Mouse (Mus musculus) embryonic facial prominence, embryonic 13.5 days (tissue): ENCODE measurements at regions not wholly inside any gene's neighbourhood (a gene's known extent, or its start where the extent isn't known, plus 50 kb on each side); places are given as distances from the start of the nearest gene placed in this dataset.

Experiments
- ATAC-seq: fragments of 200-750 bp; cut with Nextera tagmentation; 2 replicates; pipeline ENCODE4 v1.8.0; 2017; ENCODE audit warnings: low read depth; ENCODE audit not compliant: insufficient number of reproducible peaks, insufficient read depth, low FRiP score, low TSS enrichment
- H3K27ac ChIP-seq: fragments of 300-500 bp; sonication (generic); 2 replicates; pipeline ENCODE4 v1.5.1; 2015; ENCODE audit warnings: moderate library complexity, mild to moderate bottlenecking, inconsistent platforms
- H3K27me3 ChIP-seq: fragments of 300-500 bp; sonication (generic); 2 replicates; pipeline ENCODE4 v1.6.1; 2015; ENCODE audit warnings: mild to moderate bottlenecking, inconsistent platforms
- H3K36me3 ChIP-seq: fragments of 300-500 bp; sonication (generic); 2 replicates; pipeline ENCODE4 v1.6.1; 2015; ENCODE audit warnings: mild to moderate bottlenecking, inconsistent platforms
- H3K4me1 ChIP-seq: fragments of 300-500 bp; sonication (generic); 2 replicates; pipeline ENCODE4 v1.6.1; 2015; ENCODE audit warnings: inconsistent platforms
- H3K4me2 ChIP-seq: fragments of 300-500 bp; sonication (generic); 2 replicates; pipeline ENCODE4 v1.6.1; 2015; ENCODE audit warnings: moderate library complexity, mild to moderate bottlenecking, inconsistent platforms
- H3K4me3 ChIP-seq: fragments of 300-500 bp; sonication (generic); 2 replicates; pipeline ENCODE4 v1.5.1; 2015; ENCODE audit warnings: mild to moderate bottlenecking, inconsistent platforms
- H3K9ac ChIP-seq: fragments of 300-500 bp; sonication (generic); 2 replicates; pipeline ENCODE4 v1.6.1; 2015; ENCODE audit warnings: mild to moderate bottlenecking, inconsistent platforms
- H3K9me3 ChIP-seq: fragments of 300-500 bp; sonication (generic); 2 replicates; pipeline ENCODE4 v1.6.1; 2016; ENCODE audit warnings: inconsistent platforms
- WGBS: fragments of 180-500 bp; shearing (Covaris S2); methylation state at CpG from one replicate; pipeline ENCODE4 v1.1.7; 2015; ENCODE audit warnings: mixed read lengths; 5-methylcytosine and 5-hydroxymethylcytosine counted together

- no peak for ATAC-seq
- Histone ChIP-seq H3K27ac (no peak overlapping the region), H3K4me2 (no peak overlapping the region), H3K9ac (no peak overlapping the region), H3K4me1 (no peaks in the 10 kb centered on the region), H3K9me3 (no peaks in the 10 kb centered on the region), H3K4me3 (no peak overlapping the region), H3K36me3 (no peaks in the 10 kb centered on the region), H3K27me3 (no peaks in the 10 kb centered on the region)
- WGBS, result 72% methylated on average over 3 of the region's 3 CpGs
Measured at GRCm38 (mm10) chr4:69576256-69576655, 622.1 kb upstream of the Brinp1 start.

GRCm38 (mm10) chr4:69548104-69548503, 593.9 kb upstream of the Brinp1 start:
- H3K9ac ChIP-seq, result no peak overlapping the region
- H3K4me1 ChIP-seq, result no peaks in the 10 kb centered on the region
- H3K4me3 ChIP-seq, result no peak overlapping the region
- 70% methylated on average over 2 of the region's 2 CpGs for WGBS
- H3K27me3 ChIP-seq, result no peaks in the 10 kb centered on the region
- H3K9me3 ChIP-seq, result no peaks in the 10 kb centered on the region
- no peaks in the 10 kb centered on the region for H3K36me3 ChIP-seq
- no peak for ATAC-seq
- H3K27ac ChIP-seq, result no peak overlapping the region
- no peak overlapping the region for H3K4me2 ChIP-seq

GRCm38 (mm10) chr4:69538172-69538908, 584.1 kb upstream of the Brinp1 start:
- no peak for ATAC-seq
- H3K36me3 ChIP-seq, result no peaks in the 10 kb centered on the region
- H3K9ac ChIP-seq, result no peak overlapping the region
- no peaks in the 10 kb centered on the region for H3K4me1 ChIP-seq
- H3K27me3 ChIP-seq, result no peaks in the 10 kb centered on the region
- no peak overlapping the region for H3K4me3 ChIP-seq
- no peaks in the 10 kb centered on the region for H3K9me3 ChIP-seq
- H3K27ac ChIP-seq, result no peak overlapping the region
- WGBS, result 71% methylated on average over 6 of the region's 6 CpGs
- H3K4me2 ChIP-seq, result no peak overlapping the region

- no peak for ATAC-seq
- H3K36me3 ChIP-seq, result no peaks in the 10 kb centered on the region
Measured at GRCm38 (mm10) chr4:69533107-69533506, 578.9 kb upstream of the Brinp1 start.

GRCm38 (mm10) chr4:69523112-69523511, 568.9 kb upstream of the Brinp1 start:
- no peak for ATAC-seq

More at GRCm38 (mm10) chr4:69533107-69533506, 578.9 kb upstream of the Brinp1 start:
- no peak overlapping the region for H3K9ac ChIP-seq
- H3K4me2 ChIP-seq, result no peak overlapping the region
- no peaks in the 10 kb centered on the region for H3K9me3 ChIP-seq
- H3K4me3 ChIP-seq, result no peak overlapping the region
- H3K27ac ChIP-seq, result no peak overlapping the region
- 53% methylated on average over 3 of the region's 3 CpGs for WGBS
- H3K4me1 ChIP-seq, result no peaks in the 10 kb centered on the region
- no peaks in the 10 kb centered on the region for H3K27me3 ChIP-seq

GRCm38 (mm10) chr4:69508281-69508680, 554.1 kb upstream of the Brinp1 start:
- Histone ChIP-seq H3K36me3 (no peaks in the 10 kb centered on the region), H3K4me1 (no peaks in the 10 kb centered on the region), H3K9me3 (no peaks in the 10 kb centered on the region), H3K9ac (no peak overlapping the region), H3K4me3 (no peak overlapping the region), H3K4me2 (no peak overlapping the region), H3K27me3 (no peaks in the 10 kb centered on the region), H3K27ac (no peak overlapping the region)
- ATAC-seq, result no peak
- 48% methylated on average over 4 of the region's 4 CpGs for WGBS

More at GRCm38 (mm10) chr4:69523112-69523511, 568.9 kb upstream of the Brinp1 start:
- Histone ChIP-seq H3K9ac (no peak overlapping the region), H3K36me3 (no peaks in the 10 kb centered on the region), H3K27me3 (no peaks in the 10 kb centered on the region), H3K4me3 (no peak overlapping the region), H3K4me2 (no peak overlapping the region), H3K27ac (no peak overlapping the region), H3K9me3 (no peaks in the 10 kb centered on the region), H3K4me1 (no peaks in the 10 kb centered on the region)
- WGBS, result 78% methylated on average over 2 of the region's 2 CpGs

GRCm38 (mm10) chr4:69471200-69471599, 517.0 kb upstream of the Brinp1 start:
- 100% methylated on average over 1 of the region's 1 CpGs for WGBS
- Histone ChIP-seq H3K9me3 (no peaks in the 10 kb centered on the region), H3K4me3 (no peak overlapping the region), H3K4me2 (no peak overlapping the region), H3K9ac (no peak overlapping the region), H3K27ac (no peak overlapping the region), H3K4me1 (no peaks in the 10 kb centered on the region), H3K36me3 (no peaks in the 10 kb centered on the region), H3K27me3 (no peaks in the 10 kb centered on the region)
- ATAC-seq, result no peak

GRCm38 (mm10) chr4:69459990-69460389, 505.8 kb upstream of the Brinp1 start:
- no peaks in the 10 kb centered on the region for H3K36me3 ChIP-seq
- H3K9ac ChIP-seq, result no peak overlapping the region
- H3K27me3 ChIP-seq, result no peaks in the 10 kb centered on the region
- H3K4me3 ChIP-seq, result no peak overlapping the region
- no peak for ATAC-seq
- no peak overlapping the region for H3K27ac ChIP-seq
- no peaks in the 10 kb centered on the region for H3K9me3 ChIP-seq
- H3K4me1 ChIP-seq, result no peaks in the 10 kb centered on the region
- no peak overlapping the region for H3K4me2 ChIP-seq

GRCm38 (mm10) chr4:69456420-69456819, 502.2 kb upstream of the Brinp1 start:
- no peaks in the 10 kb centered on the region for H3K36me3 ChIP-seq
- H3K9ac ChIP-seq, result no peak overlapping the region
- H3K27ac ChIP-seq, result no peak overlapping the region
- H3K4me3 ChIP-seq, result no peak overlapping the region
- no peak overlapping the region for H3K4me2 ChIP-seq
- no peaks in the 10 kb centered on the region for H3K9me3 ChIP-seq
- H3K27me3 ChIP-seq, result no peaks in the 10 kb centered on the region
- 86% methylated on average over 4 of the region's 4 CpGs for WGBS
- no peaks in the 10 kb centered on the region for H3K4me1 ChIP-seq
- no peak for ATAC-seq

- Histone ChIP-seq H3K27me3 (no peaks in the 10 kb centered on the region), H3K36me3 (no peaks in the 10 kb centered on the region), H3K27ac (no peak overlapping the region), H3K9me3 (no peaks in the 10 kb centered on the region), H3K4me3 (no peak overlapping the region), H3K4me2 (no peak overlapping the region), H3K9ac (no peak overlapping the region), H3K4me1 (no peaks in the 10 kb centered on the region)
- WGBS, result 84% methylated on average over 6 of the region's 6 CpGs
- 0 out of 2 replicates have a peak, but pooled peaks have one; percentile 32 for ATAC-seq
Measured at GRCm38 (mm10) chr4:69446161-69446560, 492.0 kb upstream of the Brinp1 start.

GRCm38 (mm10) chr4:69443956-69444355, 489.8 kb upstream of the Brinp1 start:
- Histone ChIP-seq H3K4me2 (no peak overlapping the region), H3K27me3 (no peaks in the 10 kb centered on the region), H3K27ac (no peak overlapping the region), H3K4me3 (no peak overlapping the region), H3K9ac (no peak overlapping the region), H3K4me1 (no peaks in the 10 kb centered on the region), H3K36me3 (no peaks in the 10 kb centered on the region), H3K9me3 (no peaks in the 10 kb centered on the region)
- ATAC-seq, result no peak
- 73% methylated on average over 2 of the region's 2 CpGs for WGBS

GRCm38 (mm10) chr4:69435390-69435789, 481.2 kb upstream of the Brinp1 start:
- Histone ChIP-seq H3K4me2 (no peak overlapping the region), H3K9ac (no peak overlapping the region), H3K9me3 (no peaks in the 10 kb centered on the region), H3K4me3 (no peak overlapping the region), H3K36me3 (no peaks in the 10 kb centered on the region), H3K27me3 (no peaks in the 10 kb centered on the region), H3K27ac (no peak overlapping the region), H3K4me1 (no peaks in the 10 kb centered on the region)
- WGBS, result 90% methylated on average over 9 of the region's 9 CpGs
- ATAC-seq, result no peak
